Mouse (Mus musculus): Measurements from ENCODE around the gene Cracr2b.
A peak's percentile ranks its signal among the peaks of the same experiment; 100 is the strongest.

The Cracr2b gene

GRCm38 (mm10) chr7:141454967-141455551 is 5.8 kb upstream of the Cracr2b start, which contains the start of gene Pnpla2:
TSS of gene Pnpla2 (plus strand) at chr7:141455198.
- peak; percentile 97 for DNase-seq (ENCODE audit: low spot score)

- peak; percentile 91 for DNase-seq (ENCODE audit: low spot score)
These were observed 5.1 kb upstream of the Cracr2b start for GRCm38 (mm10) chr7:141455610-141456314.

- peak; percentile 72 for DNase-seq (ENCODE audit: low spot score)
These were observed 4.2 kb upstream of the Cracr2b start for GRCm38 (mm10) chr7:141456739-141457138.

- no peak for DNase-seq (ENCODE audit: low spot score)
These were observed 3.7 kb upstream of the Cracr2b start for GRCm38 (mm10) chr7:141457236-141457635.

- DNase-seq (ENCODE audit: low spot score), result no peak
These were observed 2.8 kb upstream of the Cracr2b start for GRCm38 (mm10) chr7:141457986-141458660.

- no peak for DNase-seq (ENCODE audit: low spot score)
These were observed 2.2 kb upstream of the Cracr2b start for GRCm38 (mm10) chr7:141458661-141459060.

- DNase-seq (ENCODE audit: low spot score), result no peak
These were observed 1.6 kb upstream of the Cracr2b start for GRCm38 (mm10) chr7:141459301-141459711.

- DNase-seq (ENCODE audit: low spot score), result no peak
These were observed 898 bp upstream of the Cracr2b start for GRCm38 (mm10) chr7:141460001-141460390.

GRCm38 (mm10) chr7:141461521-141462332 is 833 bp downstream of the Cracr2b start:
- DNase-seq (ENCODE audit: low spot score), result peak; percentile 61

GRCm38 (mm10) chr7:141462333-141462821 is 1.5 kb downstream of the Cracr2b start:
- peak; percentile 90 for DNase-seq (ENCODE audit: low spot score)

GRCm38 (mm10) chr7:141463824-141464602 is 3.1 kb downstream of the Cracr2b start:
- DNase-seq (ENCODE audit: low spot score), result peak; percentile 91

GRCm38 (mm10) chr7:141464603-141465201 is 3.8 kb downstream of the Cracr2b start:
- DNase-seq (ENCODE audit: low spot score), result peak; percentile 56

- no peak for DNase-seq (ENCODE audit: low spot score)
These were observed 4.6 kb downstream of the Cracr2b start for GRCm38 (mm10) chr7:141465388-141466044.

GRCm38 (mm10) chr7:141466045-141466394 is 5.1 kb downstream of the Cracr2b start:
- no peak for DNase-seq (ENCODE audit: low spot score)

- DNase-seq (ENCODE audit: low spot score), result no peak
These were observed 5.8 kb downstream of the Cracr2b start for GRCm38 (mm10) chr7:141466607-141467148.

GRCm38 (mm10) chr7:141467230-141468030 is 6.5 kb downstream of the Cracr2b start, which contains the start of gene Cd151:
TSS of gene Cd151 (plus strand) at chr7:141467392.
- DNase-seq (ENCODE audit: low spot score), result peak; percentile 91

- no peak for DNase-seq (ENCODE audit: low spot score)
These were observed 7.2 kb downstream of the Cracr2b start for GRCm38 (mm10) chr7:141468164-141468521.

GRCm38 (mm10) chr7:141468522-141469211 is 7.8 kb downstream of the Cracr2b start:
- peak; percentile 87 for DNase-seq (ENCODE audit: low spot score)

- DNase-seq (ENCODE audit: low spot score), result no peak
These were observed 8.5 kb downstream of the Cracr2b start for GRCm38 (mm10) chr7:141469352-141469751.

Measured in lung, postnatal 25 days (tissue).